Mouse (Mus musculus): ENCODE results near the gene Enah.

DNA sequence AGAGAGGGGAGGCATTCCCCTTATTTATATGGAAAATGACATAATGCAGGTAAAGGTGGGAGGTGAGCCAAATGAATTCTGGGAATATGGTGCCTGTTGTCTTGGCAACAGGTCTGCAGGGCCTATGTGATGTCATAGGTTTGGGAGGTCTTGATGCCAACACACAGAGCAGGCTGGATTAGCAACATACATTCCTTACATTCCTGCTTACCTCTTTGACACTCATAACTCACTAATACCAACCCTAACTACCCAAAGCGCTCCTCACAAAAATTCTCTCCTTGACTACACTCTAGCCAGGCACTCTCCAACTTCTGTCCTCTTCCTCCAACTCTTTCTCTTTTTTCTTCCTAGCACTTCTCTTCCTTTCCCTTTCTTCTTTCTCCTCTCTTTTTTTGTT, 171.6 kb downstream of the Enah start:
- TF ChIP-seq CTCF (IDR thresholded peaks at IDR 0.05; ENCODE audit: low read depth) (no peak), EP300 (IDR thresholded peaks at IDR 0.05; ENCODE audit: low read depth) (no peak)

Measured in heart, postnatal 0 days (tissue).